Mouse (Mus musculus) lung, postnatal 4 days (tissue): Measurements from ENCODE around the gene Lyve1.

Experiments used
- DNase-seq, 2 experiments: peaks; one replicate each; pipeline ENCODE4 v3.0.0; 2021

Gene Lyve1

GRCm38 (mm10) chr7:110851541-110852203, 11.4 kb downstream of the Lyve1 start:
- DNase-seq: no peak

GRCm38 (mm10) chr7:110848371-110848770, 14.7 kb downstream of the Lyve1 start:
- no peak for DNase-seq

- DNase-seq: no peak
These were observed 15.7 kb downstream of the Lyve1 start for GRCm38 (mm10) chr7:110847321-110847720.

- peak; percentile 94 to 95 for DNase-seq
These were observed 18.8 kb downstream of the Lyve1 start, which contains the start of gene Rnf141 for GRCm38 (mm10) chr7:110843916-110844874. TSS of gene Rnf141 (minus strand) at chr7:110844457.

- no peak for DNase-seq
These were observed 22.7 kb downstream of the Lyve1 start for GRCm38 (mm10) chr7:110840332-110840731.

GRCm38 (mm10) chr7:110834522-110834921, 28.5 kb downstream of the Lyve1 start:
- DNase-seq: no peak

- no peak for DNase-seq
These were observed 29.0 kb downstream of the Lyve1 start for GRCm38 (mm10) chr7:110834018-110834417.

- no peak for DNase-seq
These were observed 30.0 kb downstream of the Lyve1 start for GRCm38 (mm10) chr7:110833024-110833423.

GRCm38 (mm10) chr7:110823995-110824953, 38.8 kb downstream of the Lyve1 start:
- no peak for DNase-seq

GRCm38 (mm10) chr7:110823593-110823992, 39.4 kb downstream of the Lyve1 start:
- no peak for DNase-seq

- DNase-seq: no peak
These were observed 40.0 kb downstream of the Lyve1 start for GRCm38 (mm10) chr7:110823076-110823475.

- no peak for DNase-seq
These were observed 41.0 kb downstream of the Lyve1 start for GRCm38 (mm10) chr7:110822055-110822454.

GRCm38 (mm10) chr7:110821653-110822052, 41.4 kb downstream of the Lyve1 start:
- DNase-seq: peak in 1 of 2 experiments; percentile 63

GRCm38 (mm10) chr7:110821068-110821467, 42.0 kb downstream of the Lyve1 start:
- no peak for DNase-seq

GRCm38 (mm10) chr7:110818787-110819350, 44.2 kb downstream of the Lyve1 start:
- peak in 1 of 2 experiments; percentile 11 for DNase-seq

GRCm38 (mm10) chr7:110818206-110818605, 44.8 kb downstream of the Lyve1 start:
- DNase-seq: peak; percentile 12 to 64

GRCm38 (mm10) chr7:110816037-110816436, 47.0 kb downstream of the Lyve1 start:
- peak in 1 of 2 experiments; percentile 66 for DNase-seq

- no peak for DNase-seq
These were observed 49.1 kb downstream of the Lyve1 start for GRCm38 (mm10) chr7:110813983-110814382.

GRCm38 (mm10) chr7:110811529-110811928, 51.5 kb downstream of the Lyve1 start:
- no peak for DNase-seq

GRCm38 (mm10) chr7:110810995-110811394, 52.0 kb downstream of the Lyve1 start:
- DNase-seq: peak in 1 of 2 experiments; percentile 3

GRCm38 (mm10) chr7:110809585-110810557, 53.2 kb downstream of the Lyve1 start:
- DNase-seq: peak in 1 of 2 experiments; percentile 3
